Mouse (Mus musculus) lung, embryonic 14.5 days (tissue): Measurements from ENCODE around the gene Eif2ak4. TPM values are rescaled to one million over a fixed set of nuclear protein-coding genes. Genes with fewer than 3 reads are reported as not detected.

ENCODE experiments used
- ATAC-seq: fragments of 200-750 bp; cut with Nextera tagmentation; 2 replicates; pipeline ENCODE4 v1.8.0; 2017; ENCODE audit warnings: mild to moderate bottlenecking, moderate TSS enrichment, moderate library complexity; ENCODE audit not compliant: insufficient read depth
- DNase-seq: peaks from one replicate; pipeline ENCODE4 v3.0.0-alpha.2; 2015
- H3K27ac ChIP-seq: fragments of 300-500 bp; sonication (generic); 2 replicates; pipeline ENCODE4 v1.5.1; 2014; ENCODE audit warnings: low read depth, mild to moderate bottlenecking, moderate library complexity
- H3K27me3 ChIP-seq: fragments of 300-500 bp; sonication (generic); 2 replicates; pipeline ENCODE4 v1.6.1; 2014; ENCODE audit warnings: low read length, control low read depth; ENCODE audit not compliant: insufficient read depth
- H3K36me3 ChIP-seq: fragments of 300-500 bp; sonication (generic); 2 replicates; pipeline ENCODE4 v1.6.1; 2014; ENCODE audit warnings: control low read depth; ENCODE audit not compliant: insufficient read depth
- H3K4me1 ChIP-seq: fragments of 300-500 bp; sonication (generic); 2 replicates; pipeline ENCODE4 v1.6.1; 2014; ENCODE audit warnings: antibody characterized with exemption, control low read depth; ENCODE audit not compliant: insufficient read depth
- H3K4me2 ChIP-seq: fragments of 300-500 bp; sonication (generic); 2 replicates; pipeline ENCODE4 v1.6.1; 2014; ENCODE audit warnings: mild to moderate bottlenecking
- H3K4me3 ChIP-seq: fragments of 300-500 bp; sonication (generic); 2 replicates; pipeline ENCODE4 v1.5.1; 2014; ENCODE audit warnings: low read depth, low read length
- H3K9ac ChIP-seq: fragments of 300-500 bp; sonication (generic); 2 replicates; pipeline ENCODE4 v1.6.1; 2014
- H3K9me3 ChIP-seq: fragments of 300-500 bp; sonication (generic); 2 replicates; pipeline ENCODE4 v1.6.1; 2016; ENCODE audit warnings: low read depth, low read length, control low read depth
- CTCF ChIP-seq: IDR thresholded peaks from 2 replicates; pipeline ENCODE4 v1.5.1; 2016; ENCODE audit warnings: antibody characterized with exemption, low read depth
- WGBS: fragments of 180-500 bp; shearing (Covaris S2); extraction: QIAGEN DNeasy Blood & Tissue Kit; methylation state at CpG from one replicate; pipeline ENCODE4 v1.1.7; 2014; 5-methylcytosine and 5-hydroxymethylcytosine counted together
- polyA plus RNA-seq: library from polyadenylated mRNA; unstranded; fragments of >200 nt; fragmentation: Nextera tagmentation; extraction: Ambion mirVana; gene quantifications from 2 replicates; pipeline ENCODE4 v1.2.1, GENCODE M21; 2014

Gene Eif2ak4
- polyA plus RNA-seq, 1 experiment from 2014 or later, result 15.4 TPM

GRCm38 (mm10) chr2:118480886-118481285 lies 92.5 kb downstream of the Eif2ak4 start:
- 86% methylated on average over 7 of the region's 7 CpGs for WGBS
- H3K9ac ChIP-seq, result no peak overlapping the region
- no peak overlapping the region for H3K27ac ChIP-seq
- H3K4me2 ChIP-seq, result no peak overlapping the region
- no peak for TF ChIP-seq CTCF
- no peaks in the 10 kb centered on the region for H3K9me3 ChIP-seq
- DNase-seq (no peak), ATAC-seq (no peak)
- H3K4me1 ChIP-seq, result peaks cover 10% of the 10 kb centered on the region
- H3K36me3 ChIP-seq, result peaks cover 13% of the 10 kb centered on the region
- no peak overlapping the region for H3K4me3 ChIP-seq
- no peaks in the 10 kb centered on the region for H3K27me3 ChIP-seq

GRCm38 (mm10) chr2:118483032-118483431 lies 94.6 kb downstream of the Eif2ak4 start:
- Histone ChIP-seq H3K9ac (no peak overlapping the region), H3K27me3 (no peaks in the 10 kb centered on the region), H3K27ac (no peak overlapping the region), H3K4me3 (no peak overlapping the region), H3K4me1 (peaks cover 10% of the 10 kb centered on the region), H3K4me2 (no peak overlapping the region), H3K36me3 (no peaks in the 10 kb centered on the region), H3K9me3 (no peaks in the 10 kb centered on the region)
- 76% methylated on average over 5 of the region's 5 CpGs for WGBS
- DNase-seq, result no peak
- ATAC-seq, result no peak
- no peak for TF ChIP-seq CTCF

GRCm38 (mm10) chr2:118484386-118484898 lies 96.0 kb downstream of the Eif2ak4 start:
- peaks cover 3% of the 10 kb centered on the region; the same call in 1 of the 2 replicates for H3K4me1 ChIP-seq

GRCm38 (mm10) chr2:118485415-118485814 lies 97.0 kb downstream of the Eif2ak4 start:
- peaks cover 6% of the 10 kb centered on the region for H3K4me1 ChIP-seq
- H3K27me3 ChIP-seq, result no peaks in the 10 kb centered on the region
- TF ChIP-seq CTCF, result no peak
- no peak overlapping the region for H3K27ac ChIP-seq
- DNase-seq (no peak), ATAC-seq (no peak)
- no peaks in the 10 kb centered on the region for H3K9me3 ChIP-seq
- 78% methylated on average over 3 of the region's 3 CpGs for WGBS
- no peak overlapping the region for H3K4me2 ChIP-seq
- no peaks in the 10 kb centered on the region for H3K36me3 ChIP-seq
- no peak overlapping the region for H3K9ac ChIP-seq
- H3K4me3 ChIP-seq, result no peak overlapping the region

More at GRCm38 (mm10) chr2:118484386-118484898, 96.0 kb downstream of the Eif2ak4 start:
- no peak for TF ChIP-seq CTCF
- no peak for ATAC-seq
- Histone ChIP-seq H3K36me3 (no peaks in the 10 kb centered on the region), H3K9ac (no peak overlapping the region), H3K9me3 (no peaks in the 10 kb centered on the region), H3K27me3 (no peaks in the 10 kb centered on the region), H3K27ac (no peak overlapping the region), H3K4me2 (no peak overlapping the region), H3K4me3 (no peak overlapping the region)
- DNase-seq, result no peak
- 79% methylated on average over 9 of the region's 9 CpGs for WGBS

- Histone ChIP-seq H3K4me1 (peaks cover 9% of the 10 kb centered on the region), H3K27ac (no peak overlapping the region), H3K9me3 (no peaks in the 10 kb centered on the region), H3K27me3 (no peaks in the 10 kb centered on the region), H3K4me2 (no peak overlapping the region), H3K9ac (no peak overlapping the region), H3K36me3 (no peaks in the 10 kb centered on the region), H3K4me3 (no peak overlapping the region)
- ATAC-seq, result peak; percentile 59
- WGBS, result 15% methylated on average over 12 of the region's 12 CpGs
- peak; percentile 80 for DNase-seq
- peak; percentile 100 for TF ChIP-seq CTCF
Observed at GRCm38 (mm10) chr2:118486933-118487332, 98.5 kb downstream of the Eif2ak4 start.

GRCm38 (mm10) chr2:118487806-118488205 lies 99.4 kb downstream of the Eif2ak4 start:
- Histone ChIP-seq H3K9ac (no peak overlapping the region), H3K4me1 (peaks cover 9% of the 10 kb centered on the region), H3K4me2 (no peak overlapping the region), H3K27me3 (no peaks in the 10 kb centered on the region), H3K36me3 (no peaks in the 10 kb centered on the region), H3K27ac (no peak overlapping the region), H3K9me3 (no peaks in the 10 kb centered on the region), H3K4me3 (no peak overlapping the region)
- ATAC-seq, result no peak
- TF ChIP-seq CTCF, result peak; percentile 57
- 64% methylated on average over 3 of the region's 3 CpGs for whole genome bisulfite sequencing
- DNase-seq, result peak; percentile 49

GRCm38 (mm10) chr2:118490241-118491091 lies 102.0 kb downstream of the Eif2ak4 start:
- no peaks in the 10 kb centered on the region for H3K36me3 ChIP-seq
- WGBS, result 17% methylated on average over 12 of the region's 12 CpGs
- H3K4me1 ChIP-seq, result peaks cover 9% of the 10 kb centered on the region
- H3K27me3 ChIP-seq, result no peaks in the 10 kb centered on the region
- H3K9ac ChIP-seq, result no peak overlapping the region
- H3K27ac ChIP-seq, result peak overlapping the region; percentile 66
- no peak overlapping the region for H3K4me3 ChIP-seq
- DNase-seq (peak; percentile 85), ATAC-seq (peak; percentile 45; the same call in 1 of the 2 replicates)
- no peaks in the 10 kb centered on the region for H3K9me3 ChIP-seq
- H3K4me2 ChIP-seq, result peak overlapping the region; percentile 32; the same call in 1 of the 2 replicates
- TF ChIP-seq CTCF, result no peak
